Mouse (Mus musculus): ENCODE data around the gene Iqcf3.

- TF ChIP-seq POLR2A (IDR thresholded peaks at IDR 0.05; ENCODE audit: insufficient read depth, low read depth, low read length) (no peak), CTCF (IDR thresholded peaks at IDR 0.05) (no peak), EP300 (IDR thresholded peaks at IDR 0.05; ENCODE audit: insufficient read depth, low read depth, low read length) (no peak)
Observed at GRCm38 (mm10) chr9:106483606-106484005, 77.8 kb downstream of the Iqcf3 start.
